Mouse (Mus musculus) MEL (cell line): ENCODE results near the gene Gucd1. TPM values are rescaled to one million over a fixed set of nuclear protein-coding genes. Genes with fewer than 3 reads are reported as not detected.
A peak's percentile ranks its signal among the peaks of the same experiment; 100 is the strongest.
"Not testable (repeated sequence)": the region's sequence is repeated elsewhere in the genome, so short reads cannot be mapped to it uniquely, and the experiment has no call there.

Experiments
- DNase-seq: peaks from one replicate; pipeline ENCODE4 v3.0.0; 2011; ENCODE audit warnings: low read depth, low spot score
- H3K27ac ChIP-seq: 2 replicates; pipeline ENCODE4 v1.5.1; 2012; ENCODE audit warnings: low read depth, mild to moderate bottlenecking, control low read depth, low read length, moderate library complexity; ENCODE audit not compliant: control insufficient read depth
- H3K27me3 ChIP-seq, 2 experiments: fragments of 150-350 bp in 1 of 2; sonication (generic) in 1 of 2; 2 replicates each; pipeline ENCODE4 v1.6.1; 2012; ENCODE audit warnings: low read length in 2 of 2, mild to moderate bottlenecking in 2 of 2, improper control_type of control experiment in 1 of 2, moderate library complexity in 1 of 2; ENCODE audit not compliant: insufficient read depth in 2 of 2, control insufficient read depth in 1 of 2
- H3K36me3 ChIP-seq, 2 experiments: 2 replicates each; pipeline ENCODE4 v1.6.1; 2012 to 2014; ENCODE audit warnings: low read length in 2 of 2, improper control_type of control experiment in 1 of 2, inconsistent platforms in 1 of 2, mild to moderate bottlenecking in 1 of 2; ENCODE audit not compliant: insufficient read depth in 2 of 2, control insufficient read depth in 1 of 2
- H3K4me1 ChIP-seq, 2 experiments: fragments of 150-350 bp in 1 of 2; sonication (generic) in 1 of 2; 2 replicates each; pipeline ENCODE4 v1.6.1; 2012; ENCODE audit warnings: low read length in 2 of 2, improper control_type of control experiment in 1 of 2, mild to moderate bottlenecking in 1 of 2; ENCODE audit not compliant: insufficient read depth in 2 of 2, control insufficient read depth in 1 of 2
- H3K4me3 ChIP-seq, 2 experiments: fragments of 150-350 bp in 1 of 2; sonication (generic) in 1 of 2; 2 replicates each; pipeline ENCODE4 v1.5.1; 2012; ENCODE audit warnings: low read depth in 2 of 2, low read length in 2 of 2, mild to moderate bottlenecking in 2 of 2, moderate library complexity in 2 of 2, control low read depth in 1 of 2, improper control_type of control experiment in 1 of 2; ENCODE audit not compliant: control insufficient read depth in 1 of 2, insufficient read depth in 1 of 2
- H3K79me2 ChIP-seq: 2 replicates; pipeline ENCODE4 v1.6.1; 2012; ENCODE audit warnings: mild to moderate bottlenecking, low read length, moderate library complexity; ENCODE audit not compliant: control insufficient read depth, poor library complexity, insufficient read depth
- H3K9ac ChIP-seq: 2 replicates; pipeline ENCODE4 v1.6.1; 2012; ENCODE audit warnings: low read depth, mild to moderate bottlenecking, control low read depth, low read length, moderate library complexity; ENCODE audit not compliant: control insufficient read depth, poor library complexity, severe bottlenecking
- H3K9me3 ChIP-seq: fragments of 150-350 bp; sonication (generic); replicated peaks from 2 replicates; pipeline ENCODE4 v1.6.1; 2012; ENCODE audit warnings: mild to moderate bottlenecking, low read length, improper control_type of control experiment, moderate library complexity; ENCODE audit not compliant: insufficient read depth
- CHD1 ChIP-seq: IDR thresholded peaks from 2 replicates; pipeline ENCODE4 v1.6.1; 2012; ENCODE audit warnings: low read depth, mild to moderate bottlenecking, inconsistent platforms, low read length, improper control_type of control experiment
- E2F4 ChIP-seq: IDR thresholded peaks from 2 replicates; pipeline ENCODE4 v1.6.1; 2011; ENCODE audit warnings: low read depth, low read length, improper control_type of control experiment, borderline replicate concordance
- GATA1 ChIP-seq: IDR thresholded peaks from 2 replicates; pipeline ENCODE4 v1.6.1; 2011; ENCODE audit warnings: low read depth, low read length, improper control_type of control experiment
- JUND ChIP-seq: IDR thresholded peaks from 2 replicates; pipeline ENCODE4 v1.6.1; 2011; ENCODE audit warnings: low read depth, mild to moderate bottlenecking, improper control_type of control experiment, low read length
- POLR2A ChIP-seq, 2 experiments: IDR thresholded peaks; 2 replicates each; pipeline ENCODE4 v1.6.1; 2011 to 2012; ENCODE audit warnings: low read length in 2 of 2, mild to moderate bottlenecking in 2 of 2, control low read depth in 1 of 2, improper control_type of control experiment in 1 of 2, low read depth in 1 of 2, moderate library complexity in 1 of 2; ENCODE audit not compliant: control insufficient read depth in 1 of 2, insufficient read depth in 1 of 2, poor library complexity in 1 of 2
- POLR2AphosphoS2 ChIP-seq: IDR thresholded peaks from 2 replicates; pipeline ENCODE4 v1.6.1; 2011; ENCODE audit warnings: low read length, improper control_type of control experiment
- POLR2AphosphoS5 ChIP-seq: IDR thresholded peaks from 2 replicates; pipeline ENCODE4 v1.6.1; 2012; ENCODE audit warnings: low read depth, borderline replicate concordance, mild to moderate bottlenecking, inconsistent platforms, low read length, moderate library complexity, mixed read lengths
- SIN3A ChIP-seq: IDR thresholded peaks from 2 replicates; pipeline ENCODE4 v1.6.1; 2012; ENCODE audit warnings: low read length, improper control_type of control experiment, inconsistent platforms
- SMC3 ChIP-seq: IDR thresholded peaks from 2 replicates; pipeline ENCODE4 v1.6.1; 2011; ENCODE audit warnings: low read depth, low read length, improper control_type of control experiment
- TAL1 ChIP-seq: IDR thresholded peaks from 2 replicates; pipeline ENCODE4 v1.6.1; 2012; ENCODE audit warnings: mild to moderate bottlenecking, inconsistent platforms, low read length, moderate library complexity, mixed read lengths
- TBP ChIP-seq: IDR thresholded peaks from 2 replicates; pipeline ENCODE4 v1.8.0; 2011; ENCODE audit warnings: low read depth, low read length, improper control_type of control experiment
- TCF12 ChIP-seq: IDR thresholded peaks from 2 replicates; pipeline ENCODE4 v1.6.1; 2014; ENCODE audit warnings: low read depth, mild to moderate bottlenecking, inconsistent platforms, low read length, improper control_type of control experiment, moderate library complexity
- ZNF384 ChIP-seq: IDR thresholded peaks from 2 replicates; pipeline ENCODE4 v1.6.1; 2012; ENCODE audit warnings: low read depth, mild to moderate bottlenecking, inconsistent platforms, low read length, improper control_type of control experiment
- polyA plus RNA-seq, 2 experiments: library from polyadenylated mRNA; stranded (reverse) in 1 of 2; unstranded in 1 of 2; fragments of >175 nt in 1 of 2; fragments of >200 nt in 1 of 2; gene quantifications; 2 replicates each; pipeline versions ENCODE4 v1.2.1 to v1.2.4; 2012; ENCODE audit warnings: low replicate concordance in 2 of 2, low read depth in 1 of 2; ENCODE audit not compliant: insufficient read length in 2 of 2, insufficient read depth in 1 of 2, missing spikeins in 1 of 2
- total RNA-seq: library from RNA; depleted of rRNA; stranded (reverse); fragments of 300-350 nt; gene quantifications from 2 replicates; pipeline ENCODE4 v1.2.3, GENCODE M21; 2012

The Gucd1 gene
- total and polyA plus RNA-seq, 3 experiments = 18.7 to 30.7 TPM; not detected in 1

GRCm38 (mm10) chr10:75531532-75532090 lies 13.8 kb upstream of the Gucd1 start:
- Histone ChIP-seq H3K9me3 (no peaks in the 10 kb centered on the region), H3K4me3 (no peak overlapping the region), H3K27me3 (no peaks in the 10 kb centered on the region), H3K36me3 (peaks cover 2 to 31% of the 10 kb centered on the region in 2 experiments; a peak in 2 of 4 replicates), H3K27ac (no peak overlapping the region), H3K79me2 (peaks cover 33% of the 10 kb centered on the region), H3K9ac (no peak overlapping the region), H3K4me1 (no peaks in the 10 kb centered on the region)
- DNase-seq = no peak
- TF ChIP-seq E2F4 (no peak), TCF12 (no peak), POLR2AphosphoS5 (no peak), SMC3 (no peak), SIN3A (no peak), ZNF384 (no peak), POLR2AphosphoS2 (no peak), JUND (no peak), GATA1 (no peak), TAL1 (no peak), CHD1 (no peak)

- H3K27me3 ChIP-seq = no peaks in the 10 kb centered on the region
- no peak for TF ChIP-seq TBP
- TF ChIP-seq POLR2A (IDR thresholded peaks at IDR 0.05; ENCODE audit: control insufficient read depth in 1 of 2, insufficient read depth in 1 of 2, low read depth in 1 of 2, low read length in 2 of 2, poor library complexity in 1 of 2) = 0 out of 4 replicates have a peak, but pooled peaks of 1 of the 2 experiments have one; percentile 6
- H3K4me3 ChIP-seq = no peak overlapping the region
- no peak overlapping the region for H3K27ac ChIP-seq
- H3K9ac ChIP-seq = no peak overlapping the region
- H3K79me2 ChIP-seq = peaks cover 41% of the 10 kb centered on the region
- peaks cover 5 to 31% of the 10 kb centered on the region in 2 experiments for H3K36me3 ChIP-seq
- DNase-seq = no peak
- H3K4me1 ChIP-seq = peaks cover 0 to 3% of the 10 kb centered on the region in 2 experiments; a peak in 2 of 4 replicates
- H3K9me3 ChIP-seq = no peaks in the 10 kb centered on the region
These were observed 12.6 kb upstream of the Gucd1 start for GRCm38 (mm10) chr10:75530322-75530721.

GRCm38 (mm10) chr10:75525450-75525849 lies 7.7 kb upstream of the Gucd1 start:
- not testable (repeated sequence) for H3K9ac ChIP-seq, H3K27ac ChIP-seq, H3K27me3 ChIP-seq, H3K4me3 ChIP-seq, H3K9me3 ChIP-seq
- H3K79me2 ChIP-seq = peaks cover 63% of the 10 kb centered on the region
- peak; percentile 72 for DNase-seq
- peaks cover 21 to 50% of the 10 kb centered on the region in 2 experiments for H3K36me3 ChIP-seq
- TF ChIP-seq POLR2A (IDR thresholded peaks at IDR 0.05; ENCODE audit: control insufficient read depth in 1 of 2, insufficient read depth in 1 of 2, low read depth in 1 of 2, low read length in 2 of 2, poor library complexity in 1 of 2) (peak in 1 of 2 experiments; percentile 9; a peak in 1 of 4 replicates), TBP (peak; percentile 62)
- TF ChIP-seq, all 39 proteins: peak for 2; not testable (repeated sequence) for 37
- H3K4me1 ChIP-seq = not testable (repeated sequence)
